14 mouse cellular contexts compared by ENCODE assay signal in genomic region chr12:112541483-112542091, GRCm38 (mm10). TPM values are rescaled to one million over a fixed set of nuclear protein-coding genes. Genes with fewer than 3 reads are reported as not detected.
DNase-seq lines count a peak whose midpoint lies in the region; ATAC-seq lines count a peak whose summit lies in the region.
"Had no signal": no experiment of that assay in that cellular context is flagged by ENCODE, and none has a peak within 500 bp of the region (broad histone marks: within the 10 kb centered on the region; RNA-seq: fewer than 3 reads in every experiment).

No protein-coding gene starts in this region.

- H3K4me1 ChIP-seq in kidney, embryonic 14.5 days (ENCODE audit: control insufficient read depth, insufficient read depth, low read length), result 0 out of 2 replicates have a peak, but pooled peaks cover 3% of the 10 kb centered on the region
- peaks cover 25% of the 10 kb centered on the region for H3K4me1 ChIP-seq in hindbrain, embryonic 16.5 days (ENCODE audit: control insufficient read depth, insufficient read depth, low read depth, low read length)

- peak overlapping the region; percentile 42; the same call in 1 of the 2 replicates for H3K27ac ChIP-seq in kidney, embryonic 14.5 days (ENCODE audit: low read depth, low read length)
- peak overlapping the region; percentile 51 for H3K27ac ChIP-seq in hindbrain, embryonic 16.5 days (ENCODE audit: low read depth, low read length)
- H3K27ac ChIP-seq: liver, embryonic 14.5 days had no signal

- no peaks in the 10 kb centered on the region for H3K27me3 ChIP-seq in kidney, embryonic 14.5 days (ENCODE audit: control insufficient read depth, insufficient read depth, low read length)
- no peaks in the 10 kb centered on the region for H3K27me3 ChIP-seq in hindbrain, embryonic 16.5 days (replicated peaks; ENCODE audit: control insufficient read depth, insufficient read depth, low read length)
- H3K27me3 ChIP-seq: Patski had no signal

- no peaks in the 10 kb centered on the region for H3K36me3 ChIP-seq in kidney, embryonic 14.5 days (ENCODE audit: control insufficient read depth, insufficient read depth, low read length)
- H3K36me3 ChIP-seq in hindbrain, embryonic 16.5 days (ENCODE audit: control insufficient read depth, insufficient read depth, low read length), result no peaks in the 10 kb centered on the region

- no peak for DNase-seq in kidney, adult 9 months
- peak; percentile 74 for DNase-seq in right cerebral cortex, postnatal 10 days (ENCODE audit: low spot score in 2 of 2)
- DNase-seq in right cerebral cortex, postnatal 14 days, result no peak
- DNase-seq in right cerebral cortex, postnatal 4 days, result peak; percentile 53
- DNase-seq in MN1 (ENCODE audit: low spot score), result no peak
- DNase-seq: adrenal gland, postnatal 14 days; cerebellum, adult 9-10 months; heart, postnatal 4 days had no signal

- ATAC-seq in kidney, embryonic 14.5 days (ENCODE audit: low FRiP score, low TSS enrichment), result no peak
- peak; percentile 73 for ATAC-seq in hindbrain, embryonic 16.5 days
- ATAC-seq in megakaryocyte, adult 5-6 weeks (ENCODE audit: poor library complexity, severe bottlenecking), result no peak
- ATAC-seq: Patski had no signal

- no peaks in the 10 kb centered on the region for H3K9me3 ChIP-seq in kidney, embryonic 14.5 days (ENCODE audit: control insufficient read depth, low read length)
- no peaks in the 10 kb centered on the region for H3K9me3 ChIP-seq in hindbrain, embryonic 16.5 days (ENCODE audit: control insufficient read depth, low read length)

- no peak overlapping the region for H3K4me2 ChIP-seq in kidney, embryonic 14.5 days (replicated peaks; ENCODE audit: low read depth, low read length)
- no peak overlapping the region for H3K4me2 ChIP-seq in hindbrain, embryonic 16.5 days (ENCODE audit: low read length)

- H3K4me3 ChIP-seq in kidney, embryonic 14.5 days (ENCODE audit: low read length), result no peak overlapping the region
- no peak overlapping the region for H3K4me3 ChIP-seq in hindbrain, embryonic 16.5 days (ENCODE audit: low read length)
- H3K4me3 ChIP-seq: erythroblast, embryonic 14.5 days had no signal

- no peak overlapping the region for H3K9ac ChIP-seq in kidney, embryonic 14.5 days (ENCODE audit: low read depth, low read length)
- H3K9ac ChIP-seq in hindbrain, embryonic 16.5 days (ENCODE audit: low read depth, low read length), result 0 out of 2 replicates have a peak overlapping the region, but pooled peaks have one; percentile 8
- H3K9ac ChIP-seq: liver, embryonic 14.5 days had no signal

- 77% methylated on average over 8 of the region's 8 CpGs for WGBS in kidney, embryonic 14.5 days
- 12% methylated on average over 8 of the region's 8 CpGs for WGBS in hindbrain, embryonic 16.5 days

RNA-seq across cellular contexts. Expression of gene Tmem179, which starts 25.0 kb away (rescaled TPM):
- 0.16 and 0.57 TPM in 2 replicates for polyA plus RNA-seq in kidney, embryonic 14.5 days (2014; fragmentation: Nextera tagmentation; extraction: Ambion mirVana)
- 92.7 and 96.1 TPM in 2 replicates for polyA plus RNA-seq in hindbrain, embryonic 16.5 days (2015; fragmentation: Nextera tagmentation; extraction: Ambion mirVana)
- total RNA-seq in megakaryocyte, adult 5-6 weeks (2015), result not detected in 2 replicates
- total RNA-seq in megakaryocyte, adult 5-6 weeks (2017), result not detected in 2 replicates
- polyA plus RNA-seq: erythroblast, embryonic 14.5 days had no signal

RNA-seq across cellular contexts. Expression of gene Inf2, which starts 47.0 kb away (rescaled TPM):
- polyA plus RNA-seq in kidney, embryonic 14.5 days (2014; fragmentation: Nextera tagmentation; extraction: Ambion mirVana), result 4.7 and 5.8 TPM in 2 replicates
- 1.0 and 1.1 TPM in 2 replicates for polyA plus RNA-seq in hindbrain, embryonic 16.5 days (2015; fragmentation: Nextera tagmentation; extraction: Ambion mirVana)
- total RNA-seq in megakaryocyte, adult 5-6 weeks (2015), result 28.0 and 34.3 TPM in 2 replicates
- 9.9 and 13.3 TPM in 2 replicates for total RNA-seq in megakaryocyte, adult 5-6 weeks (2017)

RNA-seq across cellular contexts. Expression of gene A530016L24Rik, which starts 52.3 kb away (rescaled TPM):
- polyA plus RNA-seq in kidney, embryonic 14.5 days (2014; fragmentation: Nextera tagmentation; extraction: Ambion mirVana), result 0.08 and 0.40 TPM in 2 replicates
- 0.10 and 0.12 TPM in 2 replicates for polyA plus RNA-seq in hindbrain, embryonic 16.5 days (2015; fragmentation: Nextera tagmentation; extraction: Ambion mirVana)
- not detected in 2 replicates for total RNA-seq in megakaryocyte, adult 5-6 weeks (2015)
- not detected in 2 replicates for total RNA-seq in megakaryocyte, adult 5-6 weeks (2017)

Comparison
In these comparisons a context has a peak if more than half of its experiments do, and no peak if none do; other contexts are left out.
1. DNase-seq: peak in right cerebral cortex, postnatal 10 days (2 of 2) and right cerebral cortex, postnatal 4 days (single experiment); none in kidney, adult 9 months (single experiment), right cerebral cortex, postnatal 14 days (single experiment) and MN1 (single experiment).
2. RNA of gene Tmem179, which starts 25.0 kb away (polyA plus RNA-seq): 92.7 to 96.1 TPM in hindbrain, embryonic 16.5 days; 0.16 to 0.57 TPM in kidney, embryonic 14.5 days; every median in the first group is over 10 times any median in the second.